Comparison of ENCODE assay signal across 9 mouse cellular contexts in genomic region chr10:81499250-81499901, GRCm38 (mm10). TPM values are rescaled to one million over a fixed set of nuclear protein-coding genes. Genes with fewer than 3 reads are reported as not detected.
DNase-seq lines count a peak whose midpoint lies in the region; ATAC-seq lines count a peak whose summit lies in the region.
"Had no signal": no experiment of that assay in that cellular context is flagged by ENCODE, and none has a peak within 500 bp of the region (broad histone marks: within the 10 kb centered on the region; RNA-seq: fewer than 3 reads in every experiment).

No protein-coding gene starts in this region.

- no peak overlapping the region for H3K9ac ChIP-seq in kidney, embryonic 15.5 days
- 0 out of 2 replicates have a peak overlapping the region, but pooled peaks have one; percentile 19 for H3K9ac ChIP-seq in limb, embryonic 13.5 days
- H3K9ac ChIP-seq: limb, embryonic 12.5 days had no signal

- H3K4me3 ChIP-seq in kidney, embryonic 15.5 days (replicated peaks): no peak overlapping the region
- no peak overlapping the region for H3K4me3 ChIP-seq in limb, embryonic 13.5 days
- H3K4me3 ChIP-seq: limb, embryonic 12.5 days had no signal

- peak; percentile 31 for DNase-seq in kidney, adult 18-20 months
- DNase-seq in left cerebral cortex, adult 8-10 months (ENCODE audit: low spot score in 2 of 2): no peak
- no peak for DNase-seq in cerebellum, adult 8-10 months
- no peak for DNase-seq in layer of hippocampus, postnatal 10 days (ENCODE audit: low spot score in 2 of 2)

- 75% methylated on average over 23 of the region's 23 CpGs for WGBS in kidney, embryonic 15.5 days
- WGBS in limb, embryonic 13.5 days: 76% methylated on average over 23 of the region's 23 CpGs

- no peak overlapping the region for H3K4me2 ChIP-seq in kidney, embryonic 15.5 days
- H3K4me2 ChIP-seq in limb, embryonic 13.5 days (replicated peaks): no peak overlapping the region
- H3K4me2 ChIP-seq: limb, embryonic 12.5 days had no signal

- H3K27ac ChIP-seq in kidney, embryonic 15.5 days: no peak overlapping the region
- no peak overlapping the region for H3K27ac ChIP-seq in limb, embryonic 13.5 days
- H3K27ac ChIP-seq: limb, embryonic 12.5 days had no signal

- peaks cover 15% of the 10 kb centered on the region for H3K27me3 ChIP-seq in kidney, embryonic 15.5 days
- peaks cover 14% of the 10 kb centered on the region for H3K27me3 ChIP-seq in limb, embryonic 13.5 days

- peaks cover 37% of the 10 kb centered on the region for H3K4me1 ChIP-seq in kidney, embryonic 15.5 days
- H3K4me1 ChIP-seq in limb, embryonic 13.5 days: peaks cover 12% of the 10 kb centered on the region

- ATAC-seq in kidney, embryonic 15.5 days (replicated peaks; ENCODE audit: low FRiP score): no peak
- peak; percentile 15 for ATAC-seq in common myeloid progenitor, adult 5-6 weeks (replicated peaks; ENCODE audit: low read depth, poor library complexity, severe bottlenecking)
- no peak for ATAC-seq in limb, embryonic 13.5 days (ENCODE audit: low FRiP score, low read depth)
- peak; percentile 37 for ATAC-seq in neutrophil, adult 5-6 weeks (ENCODE audit: extremely low read depth, insufficient number of reproducible peaks, low FRiP score, poor library complexity, severe bottlenecking)

- no peaks in the 10 kb centered on the region for H3K9me3 ChIP-seq in kidney, embryonic 15.5 days (replicated peaks)
- no peaks in the 10 kb centered on the region for H3K9me3 ChIP-seq in limb, embryonic 13.5 days
- H3K9me3 ChIP-seq: limb, embryonic 12.5 days had no signal

- no peaks in the 10 kb centered on the region for H3K36me3 ChIP-seq in kidney, embryonic 15.5 days
- H3K36me3 ChIP-seq in limb, embryonic 13.5 days: no peaks in the 10 kb centered on the region
- H3K36me3 ChIP-seq: limb, embryonic 12.5 days had no signal

RNA-seq across cellular contexts. Expression of gene S1pr4, which starts 0.6 kb away (rescaled TPM):
- 1.2 and 1.4 TPM in 2 replicates for polyA plus RNA-seq in kidney, embryonic 15.5 days (2015; fragmentation: Nextera tagmentation; extraction: Ambion mirVana)
- total RNA-seq in common myeloid progenitor, adult 5-6 weeks (2017): 10.3 and 14.4 TPM in 2 replicates
- polyA plus RNA-seq in limb, embryonic 13.5 days (2015; fragmentation: Nextera tagmentation; extraction: Ambion mirVana): 0.28 and 0.53 TPM in 2 replicates
- total RNA-seq in neutrophil, adult 5-6 weeks (2017): 61.1 and 63.1 TPM in 2 replicates
- 1 to 10 TPM in 2 of 4 experiments, under 1 TPM in 2; 0.41 to 1.2 (median 0.89) TPM for total RNA-seq in left cerebral cortex, adult 8-10 months (2022)
- total RNA-seq in layer of hippocampus, postnatal 10 days (2021): under 1 TPM in 1 of 2 experiments, not detected in 1; 0.30 TPM

RNA-seq across cellular contexts. Expression of gene Ncln, which starts 3.2 kb away (rescaled TPM):
- polyA plus RNA-seq in kidney, embryonic 15.5 days (2015; fragmentation: Nextera tagmentation; extraction: Ambion mirVana): 85.7 and 93.5 TPM in 2 replicates
- total RNA-seq in common myeloid progenitor, adult 5-6 weeks (2017): 46.6 and 52.9 TPM in 2 replicates
- polyA plus RNA-seq in limb, embryonic 13.5 days (2015; fragmentation: Nextera tagmentation; extraction: Ambion mirVana): 98.0 and 102 TPM in 2 replicates
- total RNA-seq in neutrophil, adult 5-6 weeks (2017): 148 and 149 TPM in 2 replicates
- 10 to 100 TPM; 70.9 to 91.6 (median 73.7) TPM for total RNA-seq in left cerebral cortex, adult 8-10 months (2022)
- 100 to 1,000 TPM in 1 of 2 experiments, 10 to 100 TPM in 1; 89.3 to 116 TPM for total RNA-seq in layer of hippocampus, postnatal 10 days (2021)

RNA-seq across cellular contexts. Expression of gene Celf5, which starts 16.9 kb away (rescaled TPM):
- 0.50 and 0.82 TPM in 2 replicates for polyA plus RNA-seq in kidney, embryonic 15.5 days (2015; fragmentation: Nextera tagmentation; extraction: Ambion mirVana)
- 0.14 TPM in 1 of 2 replicates, not detected in the other for total RNA-seq in common myeloid progenitor, adult 5-6 weeks (2017)
- polyA plus RNA-seq in limb, embryonic 13.5 days (2015; fragmentation: Nextera tagmentation; extraction: Ambion mirVana): 1.6 TPM in 2 replicates
- not detected in 2 replicates for total RNA-seq in neutrophil, adult 5-6 weeks (2017)
- total RNA-seq in left cerebral cortex, adult 8-10 months (2022): 100 to 1,000 TPM; 229 to 265 (median 242) TPM
- total RNA-seq in layer of hippocampus, postnatal 10 days (2021): 100 to 1,000 TPM; 259 to 261 TPM

RNA-seq across cellular contexts. Expression of gene Gna15, which starts 24.6 kb away (rescaled TPM):
- 0.89 and 1.00 TPM in 2 replicates for polyA plus RNA-seq in kidney, embryonic 15.5 days (2015; fragmentation: Nextera tagmentation; extraction: Ambion mirVana)
- total RNA-seq in common myeloid progenitor, adult 5-6 weeks (2017): 30.6 and 39.1 TPM in 2 replicates
- 1.6 and 1.9 TPM in 2 replicates for polyA plus RNA-seq in limb, embryonic 13.5 days (2015; fragmentation: Nextera tagmentation; extraction: Ambion mirVana)
- 12.6 and 13.4 TPM in 2 replicates for total RNA-seq in neutrophil, adult 5-6 weeks (2017)
- 1 to 10 TPM; 3.4 to 6.1 (median 5.3) TPM for total RNA-seq in left cerebral cortex, adult 8-10 months (2022)
- total RNA-seq in layer of hippocampus, postnatal 10 days (2021): 1 to 10 TPM; 1.9 to 3.2 TPM

RNA-seq across cellular contexts. Expression of gene Nfic, which starts 43.9 kb away (rescaled TPM):
- polyA plus RNA-seq in kidney, embryonic 15.5 days (2015; fragmentation: Nextera tagmentation; extraction: Ambion mirVana): 67.9 and 84.5 TPM in 2 replicates
- 13.7 and 18.2 TPM in 2 replicates for total RNA-seq in common myeloid progenitor, adult 5-6 weeks (2017)
- 77.2 and 82.8 TPM in 2 replicates for polyA plus RNA-seq in limb, embryonic 13.5 days (2015; fragmentation: Nextera tagmentation; extraction: Ambion mirVana)
- total RNA-seq in neutrophil, adult 5-6 weeks (2017): 8.3 and 12.2 TPM in 2 replicates
- total RNA-seq in left cerebral cortex, adult 8-10 months (2022): 10 to 100 TPM; 83.3 to 98.1 (median 85.4) TPM
- total RNA-seq in layer of hippocampus, postnatal 10 days (2021): 10 to 100 TPM; 51.2 to 55.8 TPM

Comparison
In these comparisons a context has a peak if more than half of its experiments do, and no peak if none do; other contexts are left out.
1. ATAC-seq: peak in common myeloid progenitor, adult 5-6 weeks (single experiment) and neutrophil, adult 5-6 weeks (single experiment); none in kidney, embryonic 15.5 days (single experiment) and limb, embryonic 13.5 days (single experiment).
2. RNA of gene Celf5, which starts 16.9 kb away (total RNA-seq): 259 to 261 TPM in layer of hippocampus, postnatal 10 days and 229 to 265 TPM in left cerebral cortex, adult 8-10 months; 0.14 TPM in common myeloid progenitor, adult 5-6 weeks and not detected in neutrophil, adult 5-6 weeks; every median in the first group is over 100 times any median in the second.